Mouse (Mus musculus): Measurements from ENCODE around the gene Rnf220. TPM values are rescaled to one million over a fixed set of nuclear protein-coding genes. Genes with fewer than 3 reads are reported as not detected.

Rnf220 gene
- polyA plus RNA-seq, 1 experiment from 2014 or later, result 68.7 TPM

GRCm38 (mm10) chr4:117318508-117318907, 178.3 kb downstream of the Rnf220 start:
- Histone ChIP-seq H3K4me1 (peaks cover 39% of the 10 kb centered on the region), H3K4me3 (replicated peaks) (no peak overlapping the region), H3K9ac (no peak overlapping the region), H3K27ac (no peak overlapping the region), H3K27me3 (peaks cover 100% of the 10 kb centered on the region), H3K9me3 (replicated peaks) (no peaks in the 10 kb centered on the region), H3K36me3 (no peaks in the 10 kb centered on the region), H3K4me2 (no peak overlapping the region)
- 84% methylated on average over 9 of the region's 9 CpGs for WGBS
- no peak for ATAC-seq (replicated peaks; ENCODE audit: low FRiP score)

DNA sequence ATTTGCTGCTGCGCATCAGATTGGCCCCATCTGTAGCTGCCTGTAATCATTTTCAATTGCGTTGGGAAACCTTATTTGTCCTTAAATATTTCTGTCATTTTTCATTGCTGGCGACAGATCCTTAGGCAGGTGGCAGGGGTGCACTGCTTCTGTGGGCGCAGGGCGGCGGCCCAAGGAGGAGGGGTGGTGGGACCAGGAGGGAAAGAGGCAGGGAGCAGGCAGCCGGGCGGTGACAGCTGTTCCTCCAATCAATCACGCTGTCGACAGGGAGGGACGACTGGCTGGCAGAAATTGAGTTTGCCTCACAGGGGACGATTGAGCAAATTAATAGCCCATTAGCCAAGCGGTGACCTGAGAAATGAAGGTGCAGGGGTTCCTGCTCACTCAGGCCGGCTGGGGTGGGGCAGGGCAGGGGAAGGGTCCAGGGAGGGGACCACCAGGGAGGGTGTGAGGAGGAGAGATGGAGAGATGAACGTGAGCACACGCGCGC, 179.1 kb downstream of the Rnf220 start:
- H3K4me2 ChIP-seq, result peak overlapping the region; percentile 18; the same call in 1 of the 2 replicates
- no peaks in the 10 kb centered on the region for H3K9me3 ChIP-seq (replicated peaks)
- H3K4me3 ChIP-seq (replicated peaks), result no peak overlapping the region
- no peak overlapping the region for H3K9ac ChIP-seq
- H3K4me1 ChIP-seq, result peaks cover 38% of the 10 kb centered on the region
- H3K27ac ChIP-seq, result no peak overlapping the region
- 0 out of 2 replicates have a peak, but pooled peaks have one; percentile 34 for ATAC-seq (replicated peaks; ENCODE audit: low FRiP score)
- H3K36me3 ChIP-seq, result no peaks in the 10 kb centered on the region
- peaks cover 100% of the 10 kb centered on the region for H3K27me3 ChIP-seq
- WGBS, result 8% methylated on average over 18 of the region's 18 CpGs

DNA sequence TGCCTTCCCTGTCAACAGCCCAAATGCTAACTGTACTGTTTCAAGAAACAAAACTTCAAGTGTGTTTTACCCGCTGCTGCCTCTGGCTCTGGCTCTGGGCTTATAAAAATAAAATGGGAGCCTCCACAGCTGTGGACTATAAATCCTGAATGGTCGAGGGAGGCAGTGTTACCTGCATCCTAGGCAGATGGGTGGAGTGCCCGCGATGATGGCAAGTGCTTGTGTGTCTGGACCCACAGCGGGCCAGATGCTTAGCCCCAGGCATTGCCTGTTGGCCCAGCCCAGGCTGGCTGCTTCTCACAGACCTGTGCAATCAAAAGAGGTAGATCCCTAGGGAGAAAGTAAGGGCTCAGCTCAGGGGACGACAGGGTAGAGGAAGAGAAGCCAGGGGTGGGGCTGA, 180.1 kb downstream of the Rnf220 start:
- H3K4me3 ChIP-seq (replicated peaks), result no peak overlapping the region
- WGBS, result 10% methylated on average over 6 of the region's 6 CpGs
- no peaks in the 10 kb centered on the region for H3K9me3 ChIP-seq (replicated peaks)
- H3K36me3 ChIP-seq, result no peaks in the 10 kb centered on the region
- H3K4me2 ChIP-seq, result 0 out of 2 replicates have a peak overlapping the region, but pooled peaks have one; percentile 1
- H3K4me1 ChIP-seq, result peaks cover 39% of the 10 kb centered on the region
- no peak overlapping the region for H3K27ac ChIP-seq
- peaks cover 100% of the 10 kb centered on the region for H3K27me3 ChIP-seq
- no peak for ATAC-seq (replicated peaks; ENCODE audit: low FRiP score)
- no peak overlapping the region for H3K9ac ChIP-seq

- H3K9ac ChIP-seq, result no peak overlapping the region
- peaks cover 99% of the 10 kb centered on the region for H3K27me3 ChIP-seq
- no peak overlapping the region for H3K4me2 ChIP-seq
- ATAC-seq (replicated peaks; ENCODE audit: low FRiP score), result no peak
- H3K36me3 ChIP-seq, result no peaks in the 10 kb centered on the region
- peaks cover 40% of the 10 kb centered on the region for H3K4me1 ChIP-seq
- no peak overlapping the region for H3K27ac ChIP-seq
- no peak overlapping the region for H3K4me3 ChIP-seq (replicated peaks)
- WGBS, result 81% methylated on average over 16 of the region's 16 CpGs
- no peaks in the 10 kb centered on the region for H3K9me3 ChIP-seq (replicated peaks)
Measured at GRCm38 (mm10) chr4:117314849-117315500, 181.9 kb downstream of the Rnf220 start.

- Histone ChIP-seq H3K9me3 (replicated peaks) (no peaks in the 10 kb centered on the region), H3K9ac (no peak overlapping the region), H3K4me3 (replicated peaks) (no peak overlapping the region), H3K4me1 (peaks cover 38% of the 10 kb centered on the region), H3K36me3 (no peaks in the 10 kb centered on the region), H3K27ac (no peak overlapping the region), H3K27me3 (peaks cover 96% of the 10 kb centered on the region), H3K4me2 (peak overlapping the region; percentile 31)
- no peak for ATAC-seq (replicated peaks; ENCODE audit: low FRiP score)
- WGBS, result 7% methylated on average over 4 of the region's 4 CpGs
Measured at GRCm38 (mm10) chr4:117313085-117313424, 183.8 kb downstream of the Rnf220 start.

DNA sequence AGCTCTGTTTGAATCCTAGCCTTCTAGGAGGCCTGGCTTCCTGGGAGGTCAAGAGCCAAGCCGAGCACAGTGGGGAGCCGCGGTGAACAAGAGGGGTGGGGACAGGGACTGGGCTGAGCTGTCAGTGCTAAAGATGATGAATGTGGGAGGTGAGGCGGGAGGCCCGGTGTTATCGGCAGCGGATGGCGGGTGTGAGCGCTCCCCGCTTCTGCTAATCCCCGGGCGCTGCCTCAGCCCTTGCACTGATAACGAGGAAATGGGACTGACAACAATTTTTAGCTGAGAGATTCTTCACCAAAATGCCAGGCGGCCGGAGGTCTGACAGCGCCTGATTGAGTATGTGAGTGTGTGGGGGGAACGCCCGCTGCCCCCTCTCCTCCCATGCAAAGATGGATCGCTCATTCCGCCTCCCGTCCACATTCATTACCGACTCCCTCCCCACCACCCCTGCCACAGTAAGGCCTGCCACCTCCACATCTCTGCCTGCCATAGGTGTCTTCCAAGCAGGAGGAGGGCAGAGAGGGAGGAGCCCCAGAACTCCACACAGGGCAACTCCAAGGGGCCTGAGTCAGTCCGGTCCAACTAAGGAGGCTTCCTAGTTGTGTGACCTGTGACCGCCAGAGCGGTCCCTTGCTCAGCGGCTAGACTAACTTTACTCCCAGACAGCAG, 184.3 kb downstream of the Rnf220 start:
- Histone ChIP-seq H3K36me3 (no peaks in the 10 kb centered on the region), H3K9me3 (replicated peaks) (no peaks in the 10 kb centered on the region), H3K4me1 (peaks cover 33% of the 10 kb centered on the region), H3K4me3 (replicated peaks) (no peak overlapping the region), H3K9ac (no peak overlapping the region; the same call in 1 of the 2 replicates), H3K27ac (no peak overlapping the region), H3K4me2 (peak overlapping the region; percentile 31), H3K27me3 (peaks cover 96% of the 10 kb centered on the region)
- peak; percentile 70 for ATAC-seq (replicated peaks; ENCODE audit: low FRiP score)
- WGBS, result 3% methylated on average over 26 of the region's 26 CpGs

GRCm38 (mm10) chr4:117311891-117312290, 185.0 kb downstream of the Rnf220 start:
- Histone ChIP-seq H3K4me1 (peaks cover 26% of the 10 kb centered on the region), H3K27ac (no peak overlapping the region), H3K27me3 (peaks cover 96% of the 10 kb centered on the region), H3K36me3 (no peaks in the 10 kb centered on the region), H3K4me3 (replicated peaks) (no peak overlapping the region), H3K9ac (no peak overlapping the region), H3K4me2 (peak overlapping the region; percentile 31; the same call in 1 of the 2 replicates), H3K9me3 (replicated peaks) (no peaks in the 10 kb centered on the region)
- peak; percentile 31; the same call in 1 of the 2 replicates for ATAC-seq (replicated peaks; ENCODE audit: low FRiP score)
- 24% methylated on average over 5 of the region's 5 CpGs for WGBS

DNA sequence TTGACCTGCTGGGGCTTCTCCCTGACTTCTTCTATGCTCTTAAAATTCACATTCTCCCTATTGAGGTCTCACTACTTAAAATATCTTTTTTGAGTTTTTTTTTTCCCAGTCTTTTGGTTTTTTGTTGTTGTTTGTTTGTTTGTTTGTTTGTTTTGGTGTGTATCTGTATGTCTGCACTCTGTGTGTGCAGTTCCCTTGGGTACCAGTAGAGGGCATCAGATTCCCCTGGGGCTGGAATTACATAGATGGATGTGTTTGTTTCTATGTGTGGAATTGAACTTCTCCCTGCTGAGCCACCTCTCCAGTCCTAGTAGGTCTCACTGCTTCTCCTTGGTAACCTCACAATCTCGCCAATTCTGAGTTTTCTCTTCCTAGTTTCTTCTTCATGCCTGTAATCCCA, 187.4 kb downstream of the Rnf220 start:
- no peak overlapping the region for H3K4me3 ChIP-seq (replicated peaks)
- H3K27ac ChIP-seq, result no peak overlapping the region
- H3K27me3 ChIP-seq, result peaks cover 95% of the 10 kb centered on the region
- peaks cover 30% of the 10 kb centered on the region for H3K4me1 ChIP-seq
- H3K36me3 ChIP-seq, result no peaks in the 10 kb centered on the region
- WGBS, result 88% methylated on average over 1 of the region's 1 CpGs
- no peak overlapping the region for H3K4me2 ChIP-seq
- no peak for ATAC-seq (replicated peaks; ENCODE audit: low FRiP score)
- H3K9ac ChIP-seq, result no peak overlapping the region
- H3K9me3 ChIP-seq (replicated peaks), result no peaks in the 10 kb centered on the region

DNA sequence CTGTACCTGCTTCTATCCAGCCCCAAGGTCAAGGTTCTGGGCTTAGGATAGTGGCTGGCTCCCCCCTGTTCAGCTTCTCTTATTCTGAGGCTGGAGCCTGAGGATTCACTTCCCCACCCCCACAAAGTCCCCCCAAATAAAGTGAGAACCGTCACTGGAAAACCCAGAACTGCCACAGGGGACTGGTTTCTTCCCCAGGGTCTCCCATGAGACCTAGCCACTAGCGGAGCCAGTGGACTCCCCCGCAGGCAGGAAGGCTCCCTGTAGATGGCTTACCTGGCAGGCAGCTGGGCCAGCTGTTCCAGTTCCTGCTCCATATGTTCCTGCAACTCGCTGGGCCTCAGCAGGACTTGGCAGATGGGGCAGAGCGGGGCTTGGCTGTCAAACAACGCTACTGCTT, 189.6 kb downstream of the Rnf220 start:
- Histone ChIP-seq H3K27ac (no peak overlapping the region), H3K9me3 (replicated peaks) (no peaks in the 10 kb centered on the region), H3K4me2 (no peak overlapping the region), H3K36me3 (no peaks in the 10 kb centered on the region), H3K27me3 (peaks cover 95% of the 10 kb centered on the region), H3K9ac (no peak overlapping the region), H3K4me3 (replicated peaks) (no peak overlapping the region), H3K4me1 (peaks cover 41% of the 10 kb centered on the region)
- 65% methylated on average over 6 of the region's 6 CpGs for WGBS
- ATAC-seq (replicated peaks; ENCODE audit: low FRiP score), result no peak

DNA sequence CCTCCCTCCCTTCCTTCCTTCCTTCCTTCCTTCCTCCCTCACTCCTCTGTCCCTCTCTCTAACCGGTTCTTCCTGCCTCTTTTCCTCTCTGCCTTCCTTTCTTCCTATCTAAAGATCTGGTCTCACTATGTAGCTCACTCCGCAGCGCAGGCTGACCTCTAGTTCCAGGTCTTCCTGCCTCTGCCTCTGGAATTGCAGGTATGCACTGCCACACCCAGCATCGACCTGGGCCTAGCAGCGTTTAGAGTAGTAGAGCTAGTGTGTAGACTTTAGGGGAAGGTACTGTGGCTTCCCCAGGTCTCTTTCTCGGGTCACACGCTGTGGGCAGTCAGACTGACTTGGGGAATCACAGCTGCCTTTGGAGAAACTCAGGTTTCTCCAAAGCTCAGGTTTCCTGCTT, 191.4 kb downstream of the Rnf220 start:
- Histone ChIP-seq H3K9ac (no peak overlapping the region), H3K4me1 (peaks cover 41% of the 10 kb centered on the region), H3K27ac (no peak overlapping the region), H3K27me3 (peaks cover 96% of the 10 kb centered on the region), H3K9me3 (replicated peaks) (no peaks in the 10 kb centered on the region), H3K36me3 (no peaks in the 10 kb centered on the region), H3K4me3 (replicated peaks) (no peak overlapping the region), H3K4me2 (no peak overlapping the region)
- ATAC-seq (replicated peaks; ENCODE audit: low FRiP score), result no peak
- WGBS, result 50% methylated on average over 6 of the region's 7 CpGs

- H3K9ac ChIP-seq, result no peak overlapping the region
- H3K4me1 ChIP-seq, result peaks cover 50% of the 10 kb centered on the region
- H3K27ac ChIP-seq, result no peak overlapping the region
- no peaks in the 10 kb centered on the region for H3K36me3 ChIP-seq
- WGBS, result 4% methylated on average over 54 of the region's 54 CpGs
- no peaks in the 10 kb centered on the region for H3K9me3 ChIP-seq (replicated peaks)
- 0 out of 2 replicates have a peak, but pooled peaks have one; percentile 3 for ATAC-seq (replicated peaks; ENCODE audit: low FRiP score)
- peak overlapping the region; percentile 65 for H3K4me2 ChIP-seq
- H3K27me3 ChIP-seq, result peaks cover 96% of the 10 kb centered on the region
- peak overlapping the region; percentile 42 for H3K4me3 ChIP-seq (replicated peaks)
Measured at GRCm38 (mm10) chr4:117304239-117305025, 192.4 kb downstream of the Rnf220 start.

Data from kidney, embryonic 15.5 days (tissue).